Mouse (Mus musculus) midbrain, postnatal 0 days (tissue): Measurements from ENCODE around the gene Gm3183. TPM values are rescaled to one million over a fixed set of nuclear protein-coding genes. Genes with fewer than 3 reads are reported as not detected.
"Not testable (repeated sequence)": the region's sequence is repeated elsewhere in the genome, so short reads cannot be mapped to it uniquely, and the experiment has no call there.

Source experiments
- ATAC-seq: fragments of 200-750 bp; cut with Nextera tagmentation; 2 replicates; pipeline ENCODE4 v1.8.0; 2017; ENCODE audit warnings: moderate number of reproducible peaks, mild to moderate bottlenecking, moderate TSS enrichment, moderate library complexity; ENCODE audit not compliant: low FRiP score
- DNase-seq: peaks from one replicate; pipeline ENCODE4 v3.0.0-alpha.2; 2015; ENCODE audit warnings: low spot score
- H3K27ac ChIP-seq: fragments of 300-500 bp; sonication (generic); 2 replicates; pipeline ENCODE4 v1.5.1; 2014; ENCODE audit warnings: low read depth, mild to moderate bottlenecking, low read length, mixed read lengths
- H3K27me3 ChIP-seq: fragments of 300-500 bp; sonication (generic); 2 replicates; pipeline ENCODE4 v1.6.1; 2014; ENCODE audit warnings: low read length, control low read depth, mixed read lengths; ENCODE audit not compliant: insufficient read depth
- H3K36me3 ChIP-seq: fragments of 300-500 bp; sonication (generic); 2 replicates; pipeline ENCODE4 v1.6.1; 2014; ENCODE audit warnings: low read length, control low read depth, mixed read lengths; ENCODE audit not compliant: insufficient read depth
- H3K4me1 ChIP-seq: fragments of 300-500 bp; sonication (generic); 2 replicates; pipeline ENCODE4 v1.6.1; 2014; ENCODE audit warnings: mild to moderate bottlenecking, control low read depth, antibody characterized with exemption, low read length, mixed read lengths; ENCODE audit not compliant: insufficient read depth
- H3K4me2 ChIP-seq: fragments of 300-500 bp; sonication (generic); 2 replicates; pipeline ENCODE4 v1.6.1; 2014; ENCODE audit warnings: low read depth, mild to moderate bottlenecking, low read length, mixed read lengths; ENCODE audit not compliant: poor library complexity, severe bottlenecking
- H3K4me3 ChIP-seq: fragments of 300-500 bp; sonication (generic); 2 replicates; pipeline ENCODE4 v1.5.1; 2014; ENCODE audit warnings: low read depth, mild to moderate bottlenecking, low read length, moderate library complexity
- H3K9ac ChIP-seq: fragments of 300-500 bp; sonication (generic); replicated peaks from 2 replicates; pipeline ENCODE4 v1.6.1; 2014; ENCODE audit warnings: mild to moderate bottlenecking, low read length, moderate library complexity, mixed read lengths; ENCODE audit not compliant: poor library complexity, severe bottlenecking
- H3K9me3 ChIP-seq: fragments of 300-500 bp; sonication (generic); 2 replicates; pipeline ENCODE4 v1.6.1; 2016; ENCODE audit warnings: low read length, control low read depth
- WGBS: fragments of 180-500 bp; shearing (Covaris S2); extraction: QIAGEN DNeasy Blood & Tissue Kit; methylation state at CpG from one replicate; pipeline ENCODE4 v1.1.7; 2014; 5-methylcytosine and 5-hydroxymethylcytosine counted together
- polyA plus RNA-seq: library from polyadenylated mRNA; unstranded; fragments of >200 nt; fragmentation: Nextera tagmentation; extraction: Ambion mirVana; gene quantifications from 2 replicates; pipeline ENCODE4 v1.2.1, GENCODE M21; 2015
- total RNA-seq: library from RNA; depleted of rRNA; stranded (reverse); fragments of >200 nt; gene quantifications from 2 replicates; pipeline ENCODE4 v1.2.3, GENCODE M21; 2014; rRNA removed

Gene Gm3183
- total RNA-seq (not detected in 2 replicates), polyA plus RNA-seq (not detected in 2 replicates)

- H3K27me3 ChIP-seq, ATAC-seq, H3K36me3 ChIP-seq, H3K4me1 ChIP-seq, H3K4me2 ChIP-seq, H3K9me3 ChIP-seq, H3K9ac ChIP-seq, H3K4me3 ChIP-seq, H3K27ac ChIP-seq, DNase-seq: not testable (repeated sequence)
- no CpG with 5 or more reads among the region's 1 CpGs for WGBS
Measured at GRCm38 (mm10) chr5:94865136-94865535, at the start of gene Gm3183. Gene Gm3183, plus strand, starts transcription at chr5:94865436.

Other genes starting within 250 kb of the Gm3183 start
- not detected in 2 replicates for gene Gm3147, start 249.1 kb upstream of the Gm3183 start, total RNA-seq
- gene Gm3147, start 249.1 kb upstream of the Gm3183 start, polyA plus RNA-seq, result not detected in 2 replicates
- not detected in 2 replicates for gene Gm6509, start 241.5 kb upstream of the Gm3183 start, total RNA-seq
- gene Gm6509, start 241.5 kb upstream of the Gm3183 start, polyA plus RNA-seq, result not detected in 2 replicates
- gene Gm6205, start 217.1 kb upstream of the Gm3183 start, total RNA-seq, result not detected in 2 replicates
- not detected in 2 replicates for gene Gm6205, start 217.1 kb upstream of the Gm3183 start, polyA plus RNA-seq
- gene Gm6367, start 123.2 kb downstream of the Gm3183 start, total RNA-seq, result not detected in 2 replicates
- not detected in 2 replicates for gene Gm6367, start 123.2 kb downstream of the Gm3183 start, polyA plus RNA-seq
- gene Gm7942, start 241.5 kb downstream of the Gm3183 start, total RNA-seq, result not detected in 2 replicates
- gene Gm7942, start 241.5 kb downstream of the Gm3183 start, polyA plus RNA-seq, result not detected in 2 replicates